Mouse (Mus musculus) heart, embryonic 13.5 days (tissue): ENCODE measurements around the gene Krt80. TPM values are rescaled to one million over a fixed set of nuclear protein-coding genes. Genes with fewer than 3 reads are reported as not detected.

Experiments
- ATAC-seq: fragments of 200-750 bp; cut with Nextera tagmentation; 2 replicates; pipeline ENCODE4 v1.8.0; 2017; ENCODE audit warnings: moderate TSS enrichment; ENCODE audit not compliant: insufficient number of reproducible peaks, low FRiP score, low TSS enrichment; ENCODE audit errors: extremely low read depth
- H3K27ac ChIP-seq: fragments of 300-500 bp; sonication (generic); replicated peaks from 2 replicates; pipeline ENCODE4 v1.5.1; 2015; ENCODE audit warnings: moderate library complexity, mild to moderate bottlenecking, inconsistent platforms
- H3K27me3 ChIP-seq: fragments of 300-500 bp; sonication (generic); replicated peaks from 2 replicates; pipeline ENCODE4 v1.6.1; 2015; ENCODE audit warnings: mild to moderate bottlenecking, inconsistent platforms
- H3K36me3 ChIP-seq: fragments of 300-500 bp; sonication (generic); 2 replicates; pipeline ENCODE4 v1.6.1; 2015; ENCODE audit warnings: mild to moderate bottlenecking, inconsistent platforms
- H3K4me1 ChIP-seq: fragments of 300-500 bp; sonication (generic); 2 replicates; pipeline ENCODE4 v1.6.1; 2015; ENCODE audit warnings: inconsistent platforms
- H3K4me2 ChIP-seq: fragments of 300-500 bp; sonication (generic); 2 replicates; pipeline ENCODE4 v1.6.1; 2015; ENCODE audit warnings: inconsistent platforms, mild to moderate bottlenecking, moderate library complexity
- H3K4me3 ChIP-seq: fragments of 300-500 bp; sonication (generic); 2 replicates; pipeline ENCODE4 v1.5.1; 2015; ENCODE audit warnings: moderate library complexity, mild to moderate bottlenecking, inconsistent platforms
- H3K9ac ChIP-seq: fragments of 300-500 bp; sonication (generic); 2 replicates; pipeline ENCODE4 v1.6.1; 2015; ENCODE audit warnings: inconsistent platforms, mild to moderate bottlenecking, moderate library complexity
- H3K9me3 ChIP-seq: fragments of 300-500 bp; sonication (generic); 2 replicates; pipeline ENCODE4 v1.6.1; 2016; ENCODE audit warnings: inconsistent platforms
- WGBS: fragments of 180-500 bp; shearing (Covaris S2); methylation state at CpG from one replicate; pipeline ENCODE4 v1.1.7; 2015; ENCODE audit warnings: mixed read lengths; 5-methylcytosine and 5-hydroxymethylcytosine counted together
- polyA plus RNA-seq: library from polyadenylated mRNA; unstranded; fragments of >200 nt; fragmentation: Nextera tagmentation; extraction: Ambion mirVana; gene quantifications from 2 replicates; pipeline ENCODE4 v1.2.1, GENCODE M21; 2015

The Krt80 gene
- polyA plus RNA-seq, 1 experiment from 2014 or later, result 7.8 TPM

- no peak for ATAC-seq
- H3K4me1 ChIP-seq, result peaks cover 76% of the 10 kb centered on the region
- H3K36me3 ChIP-seq, result no peaks in the 10 kb centered on the region
- peaks cover 16% of the 10 kb centered on the region; the same call in 1 of the 2 replicates for H3K27me3 ChIP-seq
- no peak overlapping the region for H3K4me3 ChIP-seq
- H3K4me2 ChIP-seq, result no peak overlapping the region
- no peak overlapping the region for H3K9ac ChIP-seq
- no peak overlapping the region for H3K27ac ChIP-seq
- no peaks in the 10 kb centered on the region for H3K9me3 ChIP-seq
- WGBS, result 56% methylated on average over 4 of the region's 4 CpGs
These were observed 4.9 kb upstream of the Krt80 start for GRCm38 (mm10) chr15:101374879-101375278.

GRCm38 (mm10) chr15:101373286-101373898 is 3.4 kb upstream of the Krt80 start:
- H3K4me1 ChIP-seq, result peaks cover 91% of the 10 kb centered on the region
- 81% methylated on average over 16 of the region's 16 CpGs for WGBS
- no peak overlapping the region for H3K4me2 ChIP-seq
- H3K9me3 ChIP-seq, result no peaks in the 10 kb centered on the region
- no peaks in the 10 kb centered on the region for H3K36me3 ChIP-seq
- H3K9ac ChIP-seq, result no peak overlapping the region
- H3K27ac ChIP-seq, result no peak overlapping the region
- no peak overlapping the region for H3K4me3 ChIP-seq
- H3K27me3 ChIP-seq, result peaks cover 10% of the 10 kb centered on the region; the same call in 1 of the 2 replicates
- no peak for ATAC-seq

DNA sequence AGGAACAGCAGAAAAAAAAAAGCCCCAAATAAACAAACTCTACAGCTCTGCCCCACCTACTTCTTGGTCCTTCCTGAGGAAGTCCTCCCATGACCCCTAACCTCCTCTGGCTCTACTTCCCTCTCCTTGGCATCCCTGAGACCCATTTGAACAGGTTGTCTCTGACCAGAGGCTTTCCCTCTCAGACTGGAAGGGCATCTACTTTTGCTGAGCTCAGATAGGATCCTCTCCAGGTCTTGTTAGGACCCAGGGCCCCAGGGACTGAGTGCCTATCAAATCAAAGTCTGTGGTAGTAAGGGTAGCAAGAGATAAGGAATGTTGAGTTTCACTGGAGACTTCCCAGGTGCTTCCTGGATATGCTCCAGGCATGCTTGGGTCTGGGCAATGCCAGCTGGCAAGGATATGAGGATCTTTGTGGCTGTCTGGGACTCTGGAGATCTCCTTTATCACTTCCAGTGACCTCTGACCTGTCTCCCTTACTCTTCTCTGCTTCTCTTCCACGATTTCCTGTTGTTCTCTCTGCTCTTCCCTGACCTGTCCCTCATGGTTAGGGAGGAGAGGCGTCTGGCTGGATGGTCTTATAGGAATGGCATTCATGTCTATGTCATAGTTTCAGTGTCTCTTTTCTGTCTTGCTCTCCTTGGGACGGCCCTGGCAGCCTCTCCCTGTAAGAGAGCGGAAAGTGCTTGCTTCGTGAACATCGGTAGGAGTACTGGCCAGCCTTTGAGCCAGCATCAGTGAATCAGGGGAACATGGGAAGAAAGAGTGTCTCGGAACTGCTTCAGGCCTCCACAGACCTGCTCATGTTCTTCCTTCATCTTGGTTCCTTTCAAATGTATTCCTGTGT is 2.4 kb upstream of the Krt80 start:
- Histone ChIP-seq H3K27ac (peak overlapping the region; percentile 16; the same call in 1 of the 2 replicates), H3K27me3 (peaks cover 10% of the 10 kb centered on the region; the same call in 1 of the 2 replicates), H3K9me3 (no peaks in the 10 kb centered on the region), H3K4me3 (no peak overlapping the region), H3K4me2 (no peak overlapping the region), H3K36me3 (no peaks in the 10 kb centered on the region), H3K4me1 (peaks cover 95% of the 10 kb centered on the region), H3K9ac (no peak overlapping the region)
- ATAC-seq, result no peak
- WGBS, result 45% methylated on average over 7 of the region's 7 CpGs

DNA sequence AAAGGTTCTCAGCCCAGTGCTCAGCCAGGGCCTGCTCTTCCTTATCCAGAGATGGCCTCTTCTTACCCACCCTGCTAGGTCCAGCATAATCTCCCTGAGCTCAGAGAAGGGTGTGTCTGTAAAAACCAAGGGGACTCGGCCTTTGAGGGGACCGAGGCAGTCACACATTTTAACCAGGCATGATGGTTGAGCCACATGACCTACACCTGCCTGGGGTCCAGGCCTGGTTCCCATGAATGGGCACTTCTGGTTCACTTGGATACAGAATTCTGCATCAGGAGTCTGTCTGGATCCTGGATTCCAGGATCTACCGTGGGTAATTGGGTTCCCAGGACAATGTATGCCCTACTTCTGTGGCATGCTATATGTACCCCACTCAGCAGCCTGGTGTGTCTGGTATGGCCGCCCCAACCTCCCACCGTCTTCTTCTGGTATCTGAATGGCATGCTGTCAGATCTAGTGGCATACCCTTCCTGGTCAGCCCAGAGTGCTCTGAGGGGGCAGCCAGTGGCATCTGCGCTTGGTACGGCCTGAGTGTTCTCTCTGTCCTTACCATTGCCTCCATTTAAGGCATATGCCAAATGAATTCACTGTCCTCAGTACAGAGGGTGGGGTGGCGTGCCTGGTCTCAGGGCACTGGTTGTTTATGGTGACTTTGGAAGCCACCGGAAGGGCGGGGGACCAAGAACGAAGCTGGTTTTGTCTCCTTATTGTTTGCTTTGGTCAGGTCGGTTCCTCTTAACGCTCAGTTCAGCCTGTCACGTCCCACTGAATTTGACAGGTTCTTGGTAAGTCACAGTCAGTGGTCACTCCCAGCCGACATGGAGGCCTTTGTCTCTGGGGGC is 1.4 kb upstream of the Krt80 start:
- Histone ChIP-seq H3K9me3 (no peaks in the 10 kb centered on the region), H3K4me1 (peaks cover 95% of the 10 kb centered on the region), H3K4me2 (no peak overlapping the region), H3K27me3 (peaks cover 19% of the 10 kb centered on the region; the same call in 1 of the 2 replicates), H3K27ac (peak overlapping the region; percentile 94), H3K36me3 (no peaks in the 10 kb centered on the region), H3K4me3 (no peak overlapping the region), H3K9ac (0 out of 2 replicates have a peak overlapping the region, but pooled peaks have one; percentile 21)
- WGBS, result 73% methylated on average over 15 of the region's 15 CpGs
- ATAC-seq, result no peak

DNA sequence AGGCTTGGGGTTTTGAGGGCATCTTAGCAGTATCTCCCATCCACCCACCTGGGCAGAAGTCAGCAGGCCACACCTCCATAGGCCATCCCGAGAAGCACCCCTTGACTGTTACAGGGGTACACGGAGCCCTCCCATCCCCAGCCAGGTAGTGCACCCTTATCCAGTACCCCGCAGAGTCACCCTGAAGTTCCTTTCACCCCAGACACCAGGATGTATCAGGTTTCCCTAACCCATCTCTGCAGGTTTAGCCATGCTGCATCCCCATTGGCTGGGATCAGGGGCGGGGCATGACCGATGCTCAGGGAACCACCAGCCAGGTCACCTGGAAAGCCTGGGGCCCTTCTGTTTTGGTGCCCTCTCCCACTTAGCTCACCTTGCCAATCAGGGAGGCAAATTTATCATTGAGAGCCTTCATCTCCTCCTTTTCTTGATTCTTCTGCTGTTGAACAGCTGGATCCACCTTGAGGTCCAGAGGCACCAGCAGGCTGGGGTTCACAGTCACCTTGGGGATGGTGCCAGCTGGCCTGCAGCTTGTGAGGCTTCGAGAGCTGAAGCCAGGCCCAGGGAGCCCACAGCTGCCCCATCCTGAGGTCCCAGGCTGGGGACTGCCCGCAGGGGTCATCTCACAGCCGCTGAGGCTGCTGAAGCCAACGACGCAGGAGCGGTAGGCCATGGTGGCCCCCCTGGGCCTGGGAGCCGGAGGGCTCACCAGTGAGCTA is 421 bp downstream of the Krt80 start:
- Histone ChIP-seq H3K27me3 (peaks cover 11% of the 10 kb centered on the region; the same call in 1 of the 2 replicates), H3K36me3 (no peaks in the 10 kb centered on the region), H3K4me1 (peaks cover 96% of the 10 kb centered on the region), H3K9me3 (no peaks in the 10 kb centered on the region), H3K4me2 (peak overlapping the region; percentile 56), H3K27ac (peak overlapping the region; percentile 94), H3K9ac (peak overlapping the region; percentile 76), H3K4me3 (peak overlapping the region; percentile 16; the same call in 1 of the 2 replicates)
- ATAC-seq, result no peak
- WGBS, result 46% methylated on average over 12 of the region's 12 CpGs

- peak overlapping the region; percentile 76 for H3K9ac ChIP-seq
- H3K4me1 ChIP-seq, result peaks cover 89% of the 10 kb centered on the region
- H3K36me3 ChIP-seq, result no peaks in the 10 kb centered on the region
- peak overlapping the region; percentile 94 for H3K27ac ChIP-seq
- peak overlapping the region; percentile 56 for H3K4me2 ChIP-seq
- H3K9me3 ChIP-seq, result no peaks in the 10 kb centered on the region
- WGBS, result 51% methylated on average over 11 of the region's 11 CpGs
- no peak overlapping the region for H3K4me3 ChIP-seq
- no peak for ATAC-seq
- H3K27me3 ChIP-seq, result peaks cover 17% of the 10 kb centered on the region
These were observed 1.2 kb downstream of the Krt80 start for GRCm38 (mm10) chr15:101368502-101369381.

GRCm38 (mm10) chr15:101368015-101368414 is 1.9 kb downstream of the Krt80 start:
- WGBS, result 83% methylated on average over 6 of the region's 6 CpGs
- H3K4me1 ChIP-seq, result peaks cover 83% of the 10 kb centered on the region
- H3K36me3 ChIP-seq, result no peaks in the 10 kb centered on the region
- no peak overlapping the region for H3K9ac ChIP-seq
- no peak for ATAC-seq
- peaks cover 17% of the 10 kb centered on the region for H3K27me3 ChIP-seq
- H3K9me3 ChIP-seq, result no peaks in the 10 kb centered on the region
- H3K27ac ChIP-seq, result no peak overlapping the region
- no peak overlapping the region for H3K4me2 ChIP-seq
- H3K4me3 ChIP-seq, result no peak overlapping the region

- 66% methylated on average over 8 of the region's 8 CpGs for WGBS
- Histone ChIP-seq H3K36me3 (no peaks in the 10 kb centered on the region), H3K27ac (no peak overlapping the region), H3K4me3 (no peak overlapping the region), H3K9me3 (no peaks in the 10 kb centered on the region), H3K4me1 (peaks cover 78% of the 10 kb centered on the region), H3K9ac (peak overlapping the region; percentile 37; the same call in 1 of the 2 replicates), H3K27me3 (peaks cover 17% of the 10 kb centered on the region), H3K4me2 (no peak overlapping the region)
- ATAC-seq, result no peak
These were observed 2.5 kb downstream of the Krt80 start for GRCm38 (mm10) chr15:101367497-101367896.

DNA sequence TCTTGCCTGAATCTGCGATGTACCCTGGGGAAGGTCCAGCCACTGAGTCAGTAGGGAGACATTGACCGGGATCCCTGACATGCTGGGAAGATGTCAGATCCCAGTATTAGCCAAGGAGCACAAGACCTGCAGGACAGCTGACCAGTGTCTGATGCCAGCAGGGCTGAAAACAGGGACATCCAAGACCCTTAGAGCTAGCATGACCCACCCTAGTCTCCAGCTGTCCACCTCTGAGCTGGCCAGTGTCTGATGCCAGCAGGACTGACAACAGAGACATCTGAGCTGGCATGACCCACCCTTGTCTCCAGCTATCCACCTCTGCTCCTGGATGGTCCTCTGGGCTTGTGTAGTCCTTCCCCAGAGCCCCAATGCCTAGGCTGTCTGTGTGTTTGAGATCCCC is 3.0 kb downstream of the Krt80 start:
- ATAC-seq, result no peak
- H3K36me3 ChIP-seq, result no peaks in the 10 kb centered on the region
- WGBS, result 68% methylated on average over 2 of the region's 2 CpGs
- H3K4me1 ChIP-seq, result peaks cover 72% of the 10 kb centered on the region
- H3K9ac ChIP-seq, result 0 out of 2 replicates have a peak overlapping the region, but pooled peaks have one; percentile 37
- H3K4me2 ChIP-seq, result no peak overlapping the region
- no peak overlapping the region for H3K27ac ChIP-seq
- H3K27me3 ChIP-seq, result peaks cover 17% of the 10 kb centered on the region
- no peaks in the 10 kb centered on the region for H3K9me3 ChIP-seq
- H3K4me3 ChIP-seq, result no peak overlapping the region

DNA sequence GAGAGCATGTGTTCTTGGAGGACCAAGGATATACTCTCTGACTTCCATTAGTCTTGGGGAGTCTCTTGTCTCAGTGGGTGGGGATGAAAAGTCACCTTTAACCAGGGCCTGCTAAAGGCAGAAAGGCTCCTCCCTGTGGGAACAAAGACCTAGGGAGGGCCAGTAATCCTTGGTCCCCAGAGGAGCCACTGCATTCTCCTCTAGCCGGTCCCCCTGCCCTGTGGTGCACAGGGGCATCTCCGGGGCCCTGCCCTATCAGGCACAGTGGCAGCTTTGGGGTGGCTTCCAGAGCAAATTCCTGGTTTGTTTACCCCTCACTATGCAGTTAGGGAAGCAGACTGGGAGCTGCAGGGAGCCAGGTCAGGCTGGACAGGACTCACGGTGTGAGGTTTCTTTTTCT is 3.5 kb downstream of the Krt80 start:
- 56% methylated on average over 3 of the region's 3 CpGs for WGBS
- Histone ChIP-seq H3K27me3 (peaks cover 17% of the 10 kb centered on the region), H3K4me1 (peaks cover 67% of the 10 kb centered on the region), H3K36me3 (no peaks in the 10 kb centered on the region), H3K9me3 (no peaks in the 10 kb centered on the region), H3K9ac (no peak overlapping the region), H3K27ac (no peak overlapping the region; the same call in 1 of the 2 replicates), H3K4me2 (no peak overlapping the region), H3K4me3 (no peak overlapping the region)
- no peak for ATAC-seq
